Mouse (Mus musculus): ENCODE measurements around the gene Nudc. TPM values are rescaled to one million over a fixed set of nuclear protein-coding genes. Genes with fewer than 3 reads are reported as not detected.
A peak's percentile ranks its signal among the peaks of the same experiment; 100 is the strongest.

Nudc gene
- total and polyA plus RNA-seq, 2 experiments from 2014 or later = 115 to 262 TPM

DNA sequence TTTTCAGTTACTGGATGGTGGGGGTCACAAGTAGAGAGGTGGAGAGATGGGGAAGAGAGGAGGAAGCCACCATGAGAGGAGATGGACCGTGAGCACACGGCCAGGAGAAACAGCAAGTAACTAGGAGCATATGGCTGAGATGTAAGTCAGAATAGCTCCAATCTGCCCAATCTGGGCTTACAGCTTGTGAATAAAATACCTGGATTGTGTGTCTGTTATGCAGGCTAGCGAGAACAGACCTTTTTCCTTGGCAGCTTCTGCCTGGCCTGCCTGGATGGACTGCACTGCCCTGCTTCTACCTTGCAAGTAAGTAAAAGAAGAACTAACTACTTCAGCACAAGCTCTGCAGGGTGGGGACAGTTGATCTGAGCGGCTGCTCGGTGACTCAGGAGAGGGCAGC is 34.7 kb downstream of the Nudc start:
- Histone ChIP-seq H3K9me3 (ENCODE audit: low read length) (no peaks in the 10 kb centered on the region), H3K27me3 (ENCODE audit: insufficient read depth, low read length) (no peaks in the 10 kb centered on the region), H3K4me3 (ENCODE audit: low read depth, low read length) (no peak overlapping the region), H3K9ac (no peak overlapping the region), H3K4me2 (ENCODE audit: low read depth) (no peak overlapping the region), H3K36me3 (ENCODE audit: insufficient read depth) (no peaks in the 10 kb centered on the region), H3K4me1 (ENCODE audit: insufficient read depth) (no peaks in the 10 kb centered on the region), H3K27ac (ENCODE audit: low read depth, low read length) (no peak overlapping the region)
- 72% methylated on average over 5 of the region's 5 CpGs for WGBS
- DNase-seq (no peak), ATAC-seq (no peak)
- TF ChIP-seq CTCF (IDR thresholded peaks at IDR 0.05; ENCODE audit: low read depth) = no peak

DNA sequence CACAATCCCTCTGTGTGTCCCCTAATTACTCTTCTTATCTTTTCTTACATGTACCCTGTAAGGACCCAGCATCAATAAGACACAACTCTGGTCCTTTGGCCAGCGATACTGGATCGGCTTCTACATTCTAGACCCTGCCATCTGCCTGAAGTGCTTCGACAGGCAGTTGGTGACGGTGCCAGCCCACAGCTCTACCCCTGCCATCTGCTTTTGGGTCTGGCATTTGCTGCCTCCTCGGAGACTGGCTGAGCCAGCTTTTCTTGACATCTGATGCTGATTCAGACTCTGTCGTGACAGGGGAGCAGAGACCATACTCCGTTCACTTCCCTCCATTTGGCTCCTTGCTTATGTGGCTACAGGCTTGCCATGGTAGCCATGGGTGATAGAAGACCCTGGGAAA is 36.8 kb downstream of the Nudc start:
- Histone ChIP-seq H3K4me2 (ENCODE audit: low read depth) (no peak overlapping the region), H3K9me3 (ENCODE audit: low read length) (no peaks in the 10 kb centered on the region), H3K4me3 (ENCODE audit: low read depth, low read length) (no peak overlapping the region), H3K36me3 (ENCODE audit: insufficient read depth) (no peaks in the 10 kb centered on the region), H3K27me3 (ENCODE audit: insufficient read depth, low read length) (no peaks in the 10 kb centered on the region), H3K27ac (ENCODE audit: low read depth, low read length) (peak overlapping the region; percentile 54; the same call in 1 of the 2 replicates), H3K9ac (no peak overlapping the region), H3K4me1 (ENCODE audit: insufficient read depth) (no peaks in the 10 kb centered on the region)
- TF ChIP-seq CTCF (IDR thresholded peaks at IDR 0.05; ENCODE audit: low read depth) = no peak
- peak; percentile 92 for ATAC-seq
- DNase-seq = peak; percentile 89
- 45% methylated on average over 7 of the region's 7 CpGs for WGBS

DNA sequence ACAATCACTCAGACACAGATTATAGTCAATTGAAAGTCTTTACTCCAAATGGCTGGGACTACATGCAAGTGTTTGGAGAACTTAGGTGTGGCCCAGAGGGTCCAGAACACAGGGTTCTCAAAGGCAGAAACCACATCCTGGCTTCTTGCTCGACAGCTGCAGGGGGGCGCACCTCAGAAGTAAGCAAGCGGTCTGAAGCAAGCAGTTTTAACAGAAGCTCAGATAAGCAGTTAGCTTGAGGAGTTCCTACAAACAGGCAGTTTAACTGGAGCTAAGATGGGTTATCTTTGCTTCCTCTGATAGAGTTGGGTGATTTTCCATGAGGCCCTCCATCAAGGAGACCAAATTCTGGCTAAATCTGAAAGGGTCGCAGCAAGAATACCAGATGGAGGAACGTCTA is 39.2 kb downstream of the Nudc start:
- 75% methylated on average over 5 of the region's 5 CpGs for WGBS
- TF ChIP-seq CTCF (IDR thresholded peaks at IDR 0.05; ENCODE audit: low read depth) = no peak
- H3K4me1 ChIP-seq (ENCODE audit: insufficient read depth) = no peaks in the 10 kb centered on the region

DNA sequence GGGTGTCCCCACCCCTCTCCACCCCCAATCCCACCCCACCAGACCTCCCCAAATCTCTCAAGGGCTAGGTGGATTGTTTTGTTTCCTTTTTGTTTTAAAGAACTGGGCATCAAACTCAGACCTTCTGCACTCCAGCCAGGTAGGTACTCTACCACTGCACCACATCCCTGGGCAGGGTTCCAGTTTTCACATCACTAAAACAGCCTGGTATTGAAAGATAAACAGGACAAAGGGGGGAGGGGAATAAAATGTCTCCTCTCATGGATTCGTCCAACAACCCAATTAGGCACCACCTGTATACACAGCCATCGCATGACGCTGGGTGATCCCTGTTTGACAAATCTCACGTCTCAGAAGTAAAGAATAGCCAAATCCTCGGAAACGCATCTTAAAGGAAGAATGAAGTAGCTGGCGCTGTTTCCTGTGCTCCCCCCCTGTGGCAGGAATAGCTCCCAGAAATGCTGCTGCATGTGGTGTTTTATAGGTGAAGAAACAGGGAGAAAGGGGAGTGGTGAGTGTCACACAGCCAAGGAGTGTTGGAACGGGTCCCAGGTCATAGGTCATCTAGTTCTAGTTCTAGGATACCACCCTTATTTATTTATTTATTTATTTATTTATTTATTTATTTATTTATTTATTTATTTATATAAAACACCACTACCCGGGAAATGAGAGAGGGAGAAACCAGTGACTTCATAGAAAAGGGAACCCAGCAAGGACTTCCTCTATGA is 40.9 kb downstream of the Nudc start:
- no peak for DNase-seq
- no peak overlapping the region for H3K27ac ChIP-seq (ENCODE audit: low read depth, low read length)
- H3K9ac ChIP-seq = no peak overlapping the region
- no peak for ATAC-seq
- no peaks in the 10 kb centered on the region for H3K4me1 ChIP-seq (ENCODE audit: insufficient read depth)
- no peak overlapping the region for H3K4me2 ChIP-seq (ENCODE audit: low read depth)
- no peaks in the 10 kb centered on the region for H3K36me3 ChIP-seq (ENCODE audit: insufficient read depth)
- TF ChIP-seq CTCF (IDR thresholded peaks at IDR 0.05; ENCODE audit: low read depth) = no peak
- H3K4me3 ChIP-seq (ENCODE audit: low read depth, low read length) = no peak overlapping the region
- no peaks in the 10 kb centered on the region for H3K9me3 ChIP-seq (ENCODE audit: low read length)
- H3K27me3 ChIP-seq (ENCODE audit: insufficient read depth, low read length) = no peaks in the 10 kb centered on the region; the same call in 1 of the 2 replicates
- WGBS = 56% methylated on average over 9 of the region's 9 CpGs

More for the DNA sequence above, 39.2 kb downstream of the Nudc start:
- DNase-seq = no peak
- ATAC-seq = no peak
- Histone ChIP-seq H3K36me3 (ENCODE audit: insufficient read depth) (no peaks in the 10 kb centered on the region), H3K4me2 (ENCODE audit: low read depth) (no peak overlapping the region), H3K27ac (ENCODE audit: low read depth, low read length) (no peak overlapping the region), H3K4me3 (ENCODE audit: low read depth, low read length) (no peak overlapping the region), H3K27me3 (ENCODE audit: insufficient read depth, low read length) (no peaks in the 10 kb centered on the region; the same call in 1 of the 2 replicates), H3K9me3 (ENCODE audit: low read length) (no peaks in the 10 kb centered on the region), H3K9ac (no peak overlapping the region)

DNA sequence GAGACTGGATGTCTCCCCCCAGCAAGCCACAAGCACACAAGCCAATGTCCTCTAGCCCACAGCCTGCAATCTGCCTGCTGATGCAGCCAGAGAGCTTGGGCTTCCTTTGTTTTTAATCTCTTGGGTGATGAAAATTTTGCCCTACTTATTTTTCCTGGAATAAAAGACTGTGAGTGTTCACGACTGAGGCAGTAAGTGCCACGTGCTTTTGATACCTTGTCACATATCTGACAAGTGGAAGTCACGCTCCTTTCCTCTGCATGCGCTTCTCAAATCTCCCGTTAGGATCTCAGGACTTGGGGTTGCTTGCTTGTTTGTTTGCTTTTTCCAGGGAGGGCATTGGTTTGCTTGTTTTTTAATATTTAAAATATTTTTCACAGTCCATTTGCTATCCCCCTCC is 41.5 kb downstream of the Nudc start:
- H3K4me1 ChIP-seq (ENCODE audit: insufficient read depth) = no peaks in the 10 kb centered on the region
- WGBS = 33% methylated on average over 5 of the region's 5 CpGs
- peaks cover 4% of the 10 kb centered on the region for H3K27me3 ChIP-seq (ENCODE audit: insufficient read depth, low read length)
- no peak for TF ChIP-seq CTCF (IDR thresholded peaks at IDR 0.05; ENCODE audit: low read depth)
- DNase-seq = no peak
- no peaks in the 10 kb centered on the region for H3K9me3 ChIP-seq (ENCODE audit: low read length)
- H3K9ac ChIP-seq = no peak overlapping the region
- no peak overlapping the region for H3K4me3 ChIP-seq (ENCODE audit: low read depth, low read length)
- no peaks in the 10 kb centered on the region for H3K36me3 ChIP-seq (ENCODE audit: insufficient read depth)
- no peak for ATAC-seq
- no peak overlapping the region for H3K27ac ChIP-seq (ENCODE audit: low read depth, low read length)
- H3K4me2 ChIP-seq (ENCODE audit: low read depth) = no peak overlapping the region

DNA sequence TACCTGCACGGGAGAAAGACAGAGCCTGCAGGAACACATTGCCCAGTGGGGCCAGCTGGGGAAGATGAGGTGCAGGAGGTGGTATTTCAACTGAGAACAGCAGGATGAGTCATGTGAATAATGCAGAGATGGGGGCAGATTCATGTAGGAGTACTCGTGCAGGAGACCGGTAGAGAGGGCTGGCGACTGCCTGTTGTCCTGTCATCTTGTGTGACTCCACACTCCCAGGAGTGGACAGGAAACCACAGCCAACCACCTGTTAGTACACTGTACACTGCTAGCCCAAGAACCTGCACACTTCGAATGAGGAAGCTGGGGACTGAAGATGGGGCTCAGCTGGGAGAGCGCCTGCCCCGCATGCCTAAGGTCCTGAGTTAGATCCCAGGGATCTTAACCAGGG is 44.3 kb downstream of the Nudc start:
- H3K4me1 ChIP-seq (ENCODE audit: insufficient read depth) = 0 out of 2 replicates have a peak, but pooled peaks cover 5% of the 10 kb centered on the region
- H3K27me3 ChIP-seq (ENCODE audit: insufficient read depth, low read length) = peaks cover 17% of the 10 kb centered on the region
- no peaks in the 10 kb centered on the region for H3K9me3 ChIP-seq (ENCODE audit: low read length)
- H3K27ac ChIP-seq (ENCODE audit: low read depth, low read length) = no peak overlapping the region
- ATAC-seq (no peak), DNase-seq (no peak)
- 67% methylated on average over 7 of the region's 7 CpGs for WGBS
- TF ChIP-seq CTCF (IDR thresholded peaks at IDR 0.05; ENCODE audit: low read depth) = no peak
- H3K36me3 ChIP-seq (ENCODE audit: insufficient read depth) = no peaks in the 10 kb centered on the region
- no peak overlapping the region for H3K4me2 ChIP-seq (ENCODE audit: low read depth)
- H3K9ac ChIP-seq = no peak overlapping the region
- no peak overlapping the region for H3K4me3 ChIP-seq (ENCODE audit: low read depth, low read length)

DNA sequence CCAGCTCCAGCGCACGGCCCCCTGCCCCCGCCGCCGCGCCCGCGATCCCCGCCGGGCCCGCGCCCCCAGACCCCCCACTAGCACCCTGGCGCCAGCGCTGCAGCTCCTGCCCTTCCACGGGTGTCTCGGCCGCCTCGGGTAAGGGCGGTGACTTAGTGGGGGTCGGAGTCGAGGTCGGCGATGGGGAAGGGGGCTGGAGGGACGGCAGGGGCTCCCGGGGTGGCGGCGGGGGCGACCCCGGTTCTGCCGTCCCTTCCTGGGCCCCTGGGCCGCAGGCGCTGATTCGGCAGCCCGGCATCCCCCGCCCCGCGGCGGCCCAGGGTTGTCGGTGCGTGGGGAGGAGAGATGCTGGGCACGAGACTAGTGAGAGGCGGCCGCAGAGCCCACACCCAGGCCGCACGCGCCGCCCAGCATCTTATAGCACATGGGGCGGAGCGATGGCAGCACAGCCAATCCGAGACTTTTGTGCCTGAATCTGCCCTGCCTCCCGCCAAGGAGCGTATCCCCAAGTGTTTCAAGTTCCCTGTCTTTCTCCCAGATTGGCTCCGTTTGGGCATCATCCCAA is 47.6 kb downstream of the Nudc start, which contains the start of gene Trnp1:
Trnp1 (minus strand) TSS at position 391 of the 565 bp plus-strand sequence.
- 0 out of 2 replicates have a peak, but pooled peaks cover 5% of the 10 kb centered on the region for H3K4me1 ChIP-seq (ENCODE audit: insufficient read depth)
- whole genome bisulfite sequencing = 1% methylated on average over 35 of the region's 53 CpGs
- TF ChIP-seq CTCF (IDR thresholded peaks at IDR 0.05; ENCODE audit: low read depth) = no peak
- peak within 1 kb of the TSS; percentile 45; the same call in 1 of the 2 replicates for H3K27ac ChIP-seq (ENCODE audit: low read depth, low read length)
- H3K27me3 ChIP-seq (ENCODE audit: insufficient read depth, low read length) = peaks cover 26% of the 10 kb centered on the region
- ATAC-seq (peak; percentile 95), DNase-seq (peak; percentile 89)
- H3K36me3 ChIP-seq (ENCODE audit: insufficient read depth) = no peaks in the 10 kb centered on the region
- peak within 1 kb of the TSS; percentile 70 for H3K9ac ChIP-seq
- H3K4me2 ChIP-seq (ENCODE audit: low read depth) = peak within 1 kb of the TSS; percentile 98
- peak within 1 kb of the TSS; percentile 82 for H3K4me3 ChIP-seq (ENCODE audit: low read depth, low read length)
- no peaks in the 10 kb centered on the region for H3K9me3 ChIP-seq (ENCODE audit: low read length)
